Mouse (Mus musculus) left cerebral cortex, postnatal 36 days (tissue): Measurements from ENCODE around the gene Nr4a1. TPM values are rescaled to one million over a fixed set of nuclear protein-coding genes. Genes with fewer than 3 reads are reported as not detected.

ENCODE experiments used
- DNase-seq, 2 experiments: peaks; one replicate each; pipeline ENCODE4 v3.0.0; 2021 to 2022; ENCODE audit warnings: low spot score in 2 of 2, mixed read lengths in 1 of 2
- intact Hi-C: fragments of 180-260 bp; cut with DNase I; formaldehyde crosslinking; loops from one replicate; pipeline ENCODE4 v1.15.1; 2025
- total RNA-seq, 2 experiments: library from RNA; stranded (reverse); gene quantifications; 2 replicates each; pipeline ENCODE4 v1.2.3; 2021

Nr4a1 gene
- total RNA-seq, 2 experiments from 2014 or later, result 60.5 to 156 TPM

- intact Hi-C loops, result no loop called here
- DNase-seq, result no peak
These were observed 24.5 kb downstream of the Nr4a1 start for GRCm38 (mm10) chr15:101278589-101278988.

GRCm38 (mm10) chr15:101279430-101279999 lies 25.4 kb downstream of the Nr4a1 start:
- intact Hi-C loops, result no loop called here
- no peak for DNase-seq

GRCm38 (mm10) chr15:101282471-101282870 lies 28.4 kb downstream of the Nr4a1 start:
- intact Hi-C loops, result loop anchor here (5.0 kb wide), 1 partner anchor 60 kb away; the partner anchor contains the start of gene Grasp
- DNase-seq, result no peak

GRCm38 (mm10) chr15:101283183-101283910 lies 29.3 kb downstream of the Nr4a1 start:
- intact Hi-C loops, result loop anchor here (1.0 to 5.0 kb wide), 2 partner anchors 43 to 61 kb away; partner anchors contain the start of gene Grasp
- DNase-seq, result no peak

GRCm38 (mm10) chr15:101283911-101284750 lies 30.1 kb downstream of the Nr4a1 start, which contains the start of gene Atg101:
Gene Atg101, plus strand, starts transcription at chr15:101284272.
- intact Hi-C loops, result loop anchor here (1.0 to 5.0 kb wide), 2 partner anchors 44 to 62 kb away; partner anchors contain the start of gene Grasp

GRCm38 (mm10) chr15:101286129-101286770 lies 32.2 kb downstream of the Nr4a1 start:
- intact Hi-C loops, result no loop called here
- DNase-seq, result no peak

More at GRCm38 (mm10) chr15:101283911-101284750, 30.1 kb downstream of the Nr4a1 start, which contains the start of gene Atg101:
- peak; percentile 87 for DNase-seq

GRCm38 (mm10) chr15:101287361-101287760 lies 33.3 kb downstream of the Nr4a1 start:
- DNase-seq, result no peak
- intact Hi-C loops, result no loop called here

GRCm38 (mm10) chr15:101290354-101290753 lies 36.3 kb downstream of the Nr4a1 start:
- no peak for DNase-seq
- intact Hi-C loops, result no loop called here

- intact Hi-C loops, result no loop called here
- no peak for DNase-seq
These were observed 37.9 kb downstream of the Nr4a1 start for GRCm38 (mm10) chr15:101292012-101292411.

- DNase-seq, result no peak
- intact Hi-C loops, result no loop called here
These were observed 39.1 kb downstream of the Nr4a1 start, which contains the start of gene 6030408B16Rik for GRCm38 (mm10) chr15:101293025-101293621. Gene 6030408B16Rik, plus strand, starts transcription at chr15:101293212.

GRCm38 (mm10) chr15:101294028-101294894 lies 40.2 kb downstream of the Nr4a1 start:
- intact Hi-C loops, result no loop called here
- no peak for DNase-seq

GRCm38 (mm10) chr15:101295106-101295505 lies 41.0 kb downstream of the Nr4a1 start:
- intact Hi-C loops, result no loop called here

GRCm38 (mm10) chr15:101295616-101296015 lies 41.5 kb downstream of the Nr4a1 start:
- intact Hi-C loops, result no loop called here
- no peak for DNase-seq

More at GRCm38 (mm10) chr15:101295106-101295505, 41.0 kb downstream of the Nr4a1 start:
- DNase-seq, result no peak

GRCm38 (mm10) chr15:101296091-101296490 lies 42.0 kb downstream of the Nr4a1 start:
- DNase-seq, result no peak
- intact Hi-C loops, result no loop called here

- no peak for DNase-seq
- intact Hi-C loops, result no loop called here
These were observed 43.9 kb downstream of the Nr4a1 start for GRCm38 (mm10) chr15:101297988-101298387.

GRCm38 (mm10) chr15:101298550-101298949 lies 44.5 kb downstream of the Nr4a1 start:
- no peak for DNase-seq
- intact Hi-C loops, result no loop called here

- DNase-seq, result no peak
- intact Hi-C loops, result no loop called here
These were observed 45.5 kb downstream of the Nr4a1 start for GRCm38 (mm10) chr15:101299480-101299960.

- intact Hi-C loops, result no loop called here
- no peak for DNase-seq
These were observed 46.1 kb downstream of the Nr4a1 start for GRCm38 (mm10) chr15:101300128-101300527.
